ENCODE assay signal across 14 mouse cellular contexts in the genomic region with DNA sequence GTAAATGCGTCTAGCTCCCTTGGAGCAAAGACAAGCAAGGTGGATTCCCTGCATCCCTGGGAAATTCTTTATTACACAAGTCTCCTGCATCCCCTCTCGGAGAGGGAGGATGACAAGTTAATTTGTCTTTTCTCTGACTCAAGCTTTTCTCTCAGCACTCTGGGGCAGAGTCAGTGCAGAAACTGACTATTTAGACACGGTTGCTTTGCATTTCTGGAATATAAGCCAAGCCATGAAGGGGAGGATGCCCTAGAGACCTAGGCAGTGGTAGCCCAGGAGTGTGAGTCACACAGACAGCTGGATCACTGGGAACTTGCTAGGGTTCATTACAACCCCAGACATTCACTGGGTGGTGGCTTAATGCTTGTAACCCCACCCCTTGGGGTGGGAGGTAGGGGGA. TPM values are rescaled to one million over a fixed set of nuclear protein-coding genes. Genes with fewer than 3 reads are reported as not detected.
DNase-seq lines count a peak whose midpoint lies in the region; ATAC-seq and TF ChIP-seq lines count a peak whose summit lies in the region.
"Had no signal": no experiment of that assay in that cellular context is flagged by ENCODE, and none has a peak within 500 bp of the region (broad histone marks: within the 10 kb centered on the region; RNA-seq: fewer than 3 reads in every experiment).

No protein-coding gene starts in this region.

- peak; percentile 26 to 66 for DNase-seq in heart, adult 18-20 months
- DNase-seq in 3134 (ENCODE audit: extremely low read depth, insufficient read length, low spot score): peak; percentile 65
- DNase-seq in brain, embryonic 14.5 days (ENCODE audit: low read depth): peak; percentile 10
- DNase-seq in heart, postnatal 14 days: peak; percentile 12 to 28
- DNase-seq in urinary bladder, postnatal 25 days (ENCODE audit: low spot score): no peak
- DNase-seq: adrenal gland, postnatal 36 days; cerebellum, adult 9-10 months; lung, adult 18-20 months had no signal

- WGBS in heart, embryonic 12.5 days: 54% methylated on average over 3 of the region's 3 CpGs

- H3K9me3 ChIP-seq in heart, embryonic 12.5 days (replicated peaks): no peaks in the 10 kb centered on the region

- no peak overlapping the region for H3K9ac ChIP-seq in heart, embryonic 12.5 days

- no peak overlapping the region for H3K4me3 ChIP-seq in heart, embryonic 12.5 days
- H3K4me3 ChIP-seq: erythroblast, embryonic 14.5 days; megakaryocyte, embryonic 14.5 days had no signal

- no peak for ATAC-seq in heart, embryonic 12.5 days (ENCODE audit: insufficient number of reproducible peaks, low FRiP score)
- ATAC-seq in monocyte, adult 5-6 weeks (replicated peaks; ENCODE audit: insufficient number of reproducible peaks, low FRiP score, low TSS enrichment, poor library complexity, severe bottlenecking): no peak
- ATAC-seq in megakaryocyte-erythroid progenitor cell, adult 5-6 weeks (replicated peaks; ENCODE audit: low FRiP score, low TSS enrichment, poor library complexity, severe bottlenecking): no peak

- no peak overlapping the region for H3K27ac ChIP-seq in heart, embryonic 12.5 days (ENCODE audit: poor library complexity, severe bottlenecking)

- TF ChIP-seq POLR2A in brain, embryonic 14.5 days (IDR thresholded peaks at IDR 0.05; ENCODE audit: borderline replicate concordance, extremely low read depth, insufficient read depth, insufficient read length, poor library complexity, severe bottlenecking): no peak

- no peaks in the 10 kb centered on the region; the same call in 1 of the 2 replicates for H3K4me1 ChIP-seq in heart, embryonic 12.5 days (replicated peaks)
- H3K4me1 ChIP-seq: megakaryocyte, embryonic 14.5 days had no signal

- H3K36me3 ChIP-seq in heart, embryonic 12.5 days: no peaks in the 10 kb centered on the region

- H3K27me3 ChIP-seq in heart, embryonic 12.5 days (replicated peaks): no peaks in the 10 kb centered on the region
- H3K27me3 ChIP-seq: megakaryocyte, embryonic 14.5 days had no signal

- H3K4me2 ChIP-seq in heart, embryonic 12.5 days: no peak overlapping the region

- intact Hi-C loops in heart, postnatal 14 days (cut with DNase I): no loop called here

- TF ChIP-seq CTCF in brain, embryonic 14.5 days (IDR thresholded peaks at IDR 0.05; ENCODE audit: borderline replicate concordance, extremely low read depth, insufficient read depth, insufficient read length): no peak

RNA-seq across cellular contexts. Expression of a gene that starts 13.9 kb away (rescaled TPM):
- 1 to 10 TPM; 3.9 to 5.3 TPM for total RNA-seq in heart, adult 18-20 months (2021)
- polyA plus RNA-seq in heart, embryonic 12.5 days (2016; fragmentation: Nextera tagmentation; extraction: Ambion mirVana): 10.0 TPM in 2 replicates
- polyA plus RNA-seq in brain, embryonic 14.5 days (2012; rRNA removed): 10.0 and 18.7 TPM in 2 replicates
- 1 to 10 TPM; 6.0 to 7.7 TPM for total RNA-seq in heart, postnatal 14 days (2021)
- total RNA-seq in monocyte, adult 5-6 weeks (2017): not detected in 3 replicates
- not detected in 2 replicates for total RNA-seq in megakaryocyte-erythroid progenitor cell, adult 5-6 weeks (2014; fragmentation: Nextera tagmentation)
- not detected in 2 replicates for total RNA-seq in megakaryocyte-erythroid progenitor cell, adult 5-6 weeks (2017)
- total RNA-seq: neutrophil, adult 5-6 weeks had no signal
- polyA plus RNA-seq: erythroblast, embryonic 14.5 days had no signal
